Mouse (Mus musculus): ENCODE data around the gene Selenom.

DNA sequence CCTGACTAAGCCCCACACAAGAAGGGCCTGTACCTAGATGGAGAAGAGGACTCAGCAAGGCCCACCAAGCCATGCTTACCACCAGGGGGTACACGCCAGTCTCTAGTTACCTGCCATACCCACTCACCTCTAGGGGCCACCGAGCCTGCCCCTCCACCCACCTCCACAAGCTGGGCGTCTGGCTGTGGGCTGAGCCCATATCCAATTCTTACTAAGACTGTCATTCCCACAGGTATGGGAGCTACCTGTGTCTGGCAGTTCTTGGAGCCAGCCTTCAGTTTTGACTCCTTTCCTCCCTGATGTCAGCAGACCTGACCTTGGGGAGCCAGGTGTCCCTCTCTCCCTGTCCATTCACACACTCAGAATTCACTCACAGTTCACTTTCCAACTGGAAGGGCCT, 23.2 kb downstream of the Selenom start:
- TF ChIP-seq HCFC1 (IDR thresholded peaks at IDR 0.05; ENCODE audit: borderline replicate concordance, insufficient read depth, low read length) (no peak), ZNF384 (IDR thresholded peaks at IDR 0.05; ENCODE audit: low read depth, low read length) (no peak), ZC3H11A (IDR thresholded peaks at IDR 0.05; ENCODE audit: borderline replicate concordance, low read depth, low read length) (no peak), CHD2 (IDR thresholded peaks at IDR 0.05; ENCODE audit: low read depth, low read length) (no peak)
